Mouse (Mus musculus): ENCODE results near the gene Grik4. TPM values are rescaled to one million over a fixed set of nuclear protein-coding genes. Genes with fewer than 3 reads are reported as not detected.
A peak's percentile ranks its signal among the peaks of the same experiment; 100 is the strongest.

Grik4 gene
- polyA plus RNA-seq, 1 experiment, result 9.8 TPM

DNA sequence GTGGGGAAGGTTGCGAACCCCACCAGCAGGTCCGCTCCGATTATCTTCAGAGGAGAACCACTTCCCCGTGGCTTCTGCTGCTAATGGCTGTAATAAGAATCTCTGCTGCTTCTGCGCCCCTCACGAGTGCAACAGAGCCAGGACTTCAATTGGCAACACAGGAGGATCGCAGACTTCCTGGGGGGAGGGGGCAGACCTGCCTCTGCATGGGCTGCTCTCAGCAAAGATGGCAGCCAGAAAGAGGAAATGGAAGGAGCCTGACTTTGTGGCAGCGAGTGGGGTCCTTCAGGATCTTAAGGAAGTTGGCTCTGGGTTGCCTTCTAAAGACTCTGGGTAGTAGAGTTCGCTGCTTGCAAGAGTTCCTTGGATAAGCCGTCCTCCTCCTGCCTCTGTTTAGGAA, 329.9 kb downstream of the Grik4 start:
- DNase-seq (ENCODE audit: low read depth), result no peak
- no peak for TF ChIP-seq CTCF (IDR thresholded peaks at IDR 0.05; ENCODE audit: borderline replicate concordance, extremely low read depth, insufficient read depth, insufficient read length)
- TF ChIP-seq POLR2A (IDR thresholded peaks at IDR 0.05; ENCODE audit: borderline replicate concordance, extremely low read depth, insufficient read depth, insufficient read length, poor library complexity, severe bottlenecking), result no peak

DNA sequence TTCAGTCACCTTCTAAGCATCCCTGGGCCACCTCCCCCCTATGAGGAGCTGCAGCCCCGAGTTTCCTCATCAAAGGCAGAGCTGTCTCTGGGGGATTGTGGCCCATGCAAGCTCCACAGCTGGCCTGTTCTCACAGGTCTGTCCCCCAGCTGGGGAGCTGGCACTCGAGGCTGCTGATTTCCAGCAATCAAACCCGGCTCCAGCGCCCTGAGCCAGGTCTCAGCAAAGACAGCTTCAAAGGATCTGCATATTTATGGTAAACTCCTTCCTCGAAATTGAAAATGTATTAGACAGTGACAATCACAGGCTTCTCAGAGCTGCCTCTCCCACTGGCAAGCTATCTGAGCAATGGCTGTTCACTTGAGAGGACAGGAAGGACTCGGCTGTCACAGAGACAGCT, 330.5 kb downstream of the Grik4 start:
- no peak for TF ChIP-seq CTCF (IDR thresholded peaks at IDR 0.05; ENCODE audit: borderline replicate concordance, extremely low read depth, insufficient read depth, insufficient read length)
- TF ChIP-seq POLR2A (IDR thresholded peaks at IDR 0.05; ENCODE audit: borderline replicate concordance, extremely low read depth, insufficient read depth, insufficient read length, poor library complexity, severe bottlenecking), result no peak
- peak; percentile 54 for DNase-seq (ENCODE audit: low read depth)

DNA sequence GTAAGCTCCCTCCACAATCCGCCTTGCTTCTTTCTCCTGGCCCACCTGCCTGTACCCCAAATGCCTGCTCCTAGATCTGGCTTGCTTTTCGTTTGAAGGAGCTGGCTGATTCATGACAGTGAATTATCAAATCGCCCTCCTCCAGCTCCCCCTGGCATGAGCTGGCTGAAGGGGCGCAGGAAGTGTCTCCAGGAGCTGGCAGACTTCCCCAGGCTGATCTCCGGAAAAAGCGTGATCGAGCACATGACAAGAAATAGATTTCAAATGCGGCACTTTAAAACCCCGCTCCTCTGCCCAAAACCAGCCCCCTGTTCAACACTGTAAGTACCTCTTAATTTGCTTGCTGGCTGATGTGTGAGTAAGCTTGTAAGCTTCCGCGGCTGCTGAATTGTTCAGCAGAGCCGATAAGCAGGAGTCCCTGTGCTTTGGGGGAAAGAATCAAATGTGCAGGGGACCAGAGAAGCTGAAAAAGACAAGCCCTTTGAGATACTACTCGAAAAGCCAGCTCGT, 331.8 kb downstream of the Grik4 start:
- TF ChIP-seq CTCF (IDR thresholded peaks at IDR 0.05; ENCODE audit: borderline replicate concordance, extremely low read depth, insufficient read depth, insufficient read length), result no peak
- no peak for TF ChIP-seq POLR2A (IDR thresholded peaks at IDR 0.05; ENCODE audit: borderline replicate concordance, extremely low read depth, insufficient read depth, insufficient read length, poor library complexity, severe bottlenecking)
- peak; percentile 57 for DNase-seq (ENCODE audit: low read depth)

DNA sequence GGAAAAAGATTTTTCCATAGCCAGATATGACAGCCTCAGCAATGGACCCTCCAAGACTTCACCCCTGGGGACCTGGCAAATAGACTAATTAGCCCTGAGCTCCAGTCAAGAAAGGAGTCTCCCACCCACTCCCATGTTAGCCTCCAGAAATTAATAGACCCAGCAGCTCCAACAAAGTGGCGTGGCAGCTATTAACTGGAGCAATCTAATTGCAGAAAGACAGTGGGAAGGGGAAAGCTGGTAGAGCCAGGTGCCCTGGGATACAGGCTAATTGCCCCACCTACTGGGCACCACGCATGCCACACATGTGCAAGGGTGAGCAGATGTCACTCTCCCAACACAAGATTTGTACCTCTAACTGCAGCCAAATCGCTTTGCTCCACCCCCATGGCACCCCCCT, 342.8 kb downstream of the Grik4 start:
- TF ChIP-seq CTCF (IDR thresholded peaks at IDR 0.05; ENCODE audit: borderline replicate concordance, extremely low read depth, insufficient read depth, insufficient read length) (peak; percentile 44; the same call in 1 of the 2 replicates), POLR2A (IDR thresholded peaks at IDR 0.05; ENCODE audit: borderline replicate concordance, extremely low read depth, insufficient read depth, insufficient read length, poor library complexity, severe bottlenecking) (no peak)
- peak; percentile 60 for DNase-seq (ENCODE audit: low read depth)

- TF ChIP-seq CTCF (IDR thresholded peaks at IDR 0.05; ENCODE audit: borderline replicate concordance, extremely low read depth, insufficient read depth, insufficient read length) (no peak), POLR2A (IDR thresholded peaks at IDR 0.05; ENCODE audit: borderline replicate concordance, extremely low read depth, insufficient read depth, insufficient read length, poor library complexity, severe bottlenecking) (no peak)
- peak; percentile 77 for DNase-seq (ENCODE audit: low read depth)
These were observed 346.8 kb downstream of the Grik4 start for GRCm38 (mm10) chr9:42597525-42597924.

- DNase-seq (ENCODE audit: low read depth), result no peak
- TF ChIP-seq CTCF (IDR thresholded peaks at IDR 0.05; ENCODE audit: borderline replicate concordance, extremely low read depth, insufficient read depth, insufficient read length) (no peak), POLR2A (IDR thresholded peaks at IDR 0.05; ENCODE audit: borderline replicate concordance, extremely low read depth, insufficient read depth, insufficient read length, poor library complexity, severe bottlenecking) (no peak)
These were observed 365.8 kb downstream of the Grik4 start for GRCm38 (mm10) chr9:42578511-42578910.

GRCm38 (mm10) chr9:42578106-42578505, 366.2 kb downstream of the Grik4 start:
- DNase-seq (ENCODE audit: low read depth), result no peak
- no peak for TF ChIP-seq POLR2A (IDR thresholded peaks at IDR 0.05; ENCODE audit: borderline replicate concordance, extremely low read depth, insufficient read depth, insufficient read length, poor library complexity, severe bottlenecking)
- TF ChIP-seq CTCF (IDR thresholded peaks at IDR 0.05; ENCODE audit: borderline replicate concordance, extremely low read depth, insufficient read depth, insufficient read length), result no peak

GRCm38 (mm10) chr9:42573616-42574350, 370.5 kb downstream of the Grik4 start:
- peak; percentile 37 for DNase-seq (ENCODE audit: low read depth)
- TF ChIP-seq CTCF (IDR thresholded peaks at IDR 0.05; ENCODE audit: borderline replicate concordance, extremely low read depth, insufficient read depth, insufficient read length), result no peak
- no peak for TF ChIP-seq POLR2A (IDR thresholded peaks at IDR 0.05; ENCODE audit: borderline replicate concordance, extremely low read depth, insufficient read depth, insufficient read length, poor library complexity, severe bottlenecking)

GRCm38 (mm10) chr9:42573180-42573579, 371.1 kb downstream of the Grik4 start:
- peak; percentile 78; the same call in 1 of the 2 replicates for TF ChIP-seq CTCF (IDR thresholded peaks at IDR 0.05; ENCODE audit: borderline replicate concordance, extremely low read depth, insufficient read depth, insufficient read length)
- no peak for TF ChIP-seq POLR2A (IDR thresholded peaks at IDR 0.05; ENCODE audit: borderline replicate concordance, extremely low read depth, insufficient read depth, insufficient read length, poor library complexity, severe bottlenecking)
- peak; percentile 93 for DNase-seq (ENCODE audit: low read depth)

DNA sequence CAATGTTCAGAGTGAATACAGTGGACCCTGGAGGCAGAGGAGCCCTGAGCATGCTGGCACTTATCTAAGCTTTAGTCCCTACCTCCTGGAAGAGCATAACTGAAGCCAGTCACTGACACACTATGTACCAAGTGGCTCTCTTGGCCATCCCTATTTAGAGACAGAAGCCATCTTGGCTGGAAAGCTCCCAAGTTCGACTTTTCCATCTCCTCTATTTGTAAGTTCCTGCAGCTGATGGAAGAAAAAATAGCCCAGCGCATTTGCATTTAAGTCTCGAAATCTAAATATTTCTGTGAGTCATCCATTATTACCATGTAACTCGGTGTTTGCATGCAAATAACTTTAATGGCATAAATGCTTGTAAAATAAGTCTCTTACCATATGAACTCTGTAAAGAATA, 378.4 kb downstream of the Grik4 start:
- no peak for DNase-seq (ENCODE audit: low read depth)
- TF ChIP-seq POLR2A (IDR thresholded peaks at IDR 0.05; ENCODE audit: borderline replicate concordance, extremely low read depth, insufficient read depth, insufficient read length, poor library complexity, severe bottlenecking), result no peak
- no peak for TF ChIP-seq CTCF (IDR thresholded peaks at IDR 0.05; ENCODE audit: borderline replicate concordance, extremely low read depth, insufficient read depth, insufficient read length)

DNA sequence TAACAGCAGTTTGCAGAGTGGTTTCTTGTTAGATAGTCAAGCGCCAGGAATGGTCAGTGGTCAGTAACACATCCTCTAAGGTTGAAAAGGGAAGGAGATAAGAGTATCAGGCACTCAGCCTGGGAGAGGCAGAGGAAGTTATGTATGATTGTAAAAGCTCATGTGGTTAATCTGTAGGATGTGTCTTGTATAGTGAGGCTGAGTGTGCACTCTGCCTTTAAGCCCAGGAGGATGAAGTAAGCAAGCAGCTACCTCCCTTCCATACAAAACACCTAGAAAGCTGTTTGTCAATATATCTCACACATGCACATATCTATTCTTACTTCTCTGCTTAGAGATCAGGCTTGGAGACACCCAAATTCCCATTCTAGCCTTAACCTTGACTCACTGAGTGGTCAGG, 389.1 kb downstream of the Grik4 start:
- no peak for DNase-seq (ENCODE audit: low read depth)
- TF ChIP-seq CTCF (IDR thresholded peaks at IDR 0.05; ENCODE audit: borderline replicate concordance, extremely low read depth, insufficient read depth, insufficient read length), result no peak
- TF ChIP-seq POLR2A (IDR thresholded peaks at IDR 0.05; ENCODE audit: borderline replicate concordance, extremely low read depth, insufficient read depth, insufficient read length, poor library complexity, severe bottlenecking), result no peak

GRCm38 (mm10) chr9:42550116-42550515, 394.2 kb downstream of the Grik4 start:
- no peak for TF ChIP-seq POLR2A (IDR thresholded peaks at IDR 0.05; ENCODE audit: borderline replicate concordance, extremely low read depth, insufficient read depth, insufficient read length, poor library complexity, severe bottlenecking)
- peak; percentile 97 for TF ChIP-seq CTCF (IDR thresholded peaks at IDR 0.05; ENCODE audit: borderline replicate concordance, extremely low read depth, insufficient read depth, insufficient read length)

More at GRCm38 (mm10) chr9:42550116-42550515, 394.2 kb downstream of the Grik4 start:
- peak; percentile 84 for DNase-seq (ENCODE audit: low read depth)

Data from brain, embryonic 14.5 days (tissue).